Mouse (Mus musculus) frontal cortex, adult (tissue): ENCODE data around the gene Laptm4a.

Experiments used
- ATAC-seq: cut with Nextera tagmentation; 2 replicates; pipeline ENCODE4 v1.9.2; 2017; ENCODE audit warnings: mild to moderate bottlenecking, moderate library complexity, mixed read lengths; ENCODE audit not compliant: low TSS enrichment

Gene Laptm4a

GRCm38 (mm10) chr12:8921394-8922368 lies at the start of gene Laptm4a:
Laptm4a (plus strand) TSS chr12:8921664.
- peak; percentile 98 for ATAC-seq

DNA sequence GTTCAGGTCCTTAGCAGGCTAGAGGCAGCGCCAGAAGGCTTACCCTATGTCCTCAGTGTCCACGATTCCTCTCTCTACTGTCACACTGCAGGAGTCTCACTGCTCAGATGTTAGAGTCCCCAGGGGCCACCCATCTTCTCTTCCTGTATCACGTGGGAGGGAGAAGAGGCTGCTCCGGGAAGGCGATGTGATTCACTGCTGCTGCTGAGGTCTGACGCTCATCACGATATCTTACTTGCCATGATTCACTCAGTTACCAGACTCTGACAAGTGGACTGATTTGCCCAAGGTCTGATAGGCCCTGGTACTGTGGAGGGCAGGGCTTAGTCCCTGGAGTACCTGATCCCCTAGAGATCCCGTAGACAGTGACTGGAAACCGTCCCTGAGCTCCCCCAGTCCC lies 45.9 kb upstream of the Laptm4a start:
- ATAC-seq: peak; percentile 69

- ATAC-seq: no peak
These were observed 44.6 kb upstream of the Laptm4a start for GRCm38 (mm10) chr12:8876865-8877264.

DNA sequence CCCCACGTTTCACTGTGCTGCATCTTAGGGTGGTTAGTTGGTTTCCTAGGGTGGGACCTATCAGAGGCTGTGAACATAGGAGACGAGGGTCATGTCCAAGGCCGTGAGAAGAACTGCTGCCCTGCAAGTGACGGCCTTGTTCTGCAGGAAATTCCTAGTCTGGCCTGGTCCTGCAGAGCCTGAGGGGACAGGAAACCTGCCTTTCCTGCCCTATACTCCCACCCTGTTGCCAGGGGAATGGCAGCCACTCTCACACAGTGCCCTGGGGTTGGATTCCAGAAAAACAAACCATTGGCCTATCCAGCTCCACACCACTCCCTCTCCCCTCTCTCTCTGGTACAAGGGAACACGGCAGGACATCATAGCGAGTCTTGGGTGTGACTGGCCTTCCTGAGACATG lies 44.1 kb upstream of the Laptm4a start:
- no peak for ATAC-seq

- no peak for ATAC-seq
These were observed 42.7 kb upstream of the Laptm4a start for GRCm38 (mm10) chr12:8878752-8879151.

GRCm38 (mm10) chr12:8879389-8879788 lies 42.1 kb upstream of the Laptm4a start:
- ATAC-seq: no peak

GRCm38 (mm10) chr12:8881736-8882135 lies 39.7 kb upstream of the Laptm4a start:
- no peak for ATAC-seq

- ATAC-seq: no peak
These were observed 39.1 kb upstream of the Laptm4a start for GRCm38 (mm10) chr12:8882376-8882775.

GRCm38 (mm10) chr12:8884426-8885145 lies 36.9 kb upstream of the Laptm4a start:
- no peak for ATAC-seq

- ATAC-seq: no peak
These were observed 36.3 kb upstream of the Laptm4a start for GRCm38 (mm10) chr12:8885146-8885543.

DNA sequence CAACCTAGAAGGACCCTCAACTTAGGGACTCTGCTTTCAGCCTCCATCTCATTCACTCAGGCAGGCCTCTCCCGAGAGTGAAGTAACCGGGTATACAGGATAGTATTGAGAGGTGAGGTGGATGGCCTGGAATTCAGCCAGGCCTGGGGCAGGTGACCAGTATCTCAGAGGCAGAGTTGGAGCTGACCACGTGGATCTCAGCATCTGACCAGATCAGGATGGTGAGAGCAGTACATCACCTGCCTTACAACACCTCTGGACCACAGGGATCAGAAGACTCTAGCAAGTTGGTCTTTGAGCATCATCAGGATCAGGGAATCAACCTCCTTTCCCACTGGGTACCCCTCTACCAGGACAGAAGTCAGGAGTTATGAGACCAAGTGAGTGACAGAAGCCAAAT lies 35.5 kb upstream of the Laptm4a start:
- no peak for ATAC-seq

GRCm38 (mm10) chr12:8888445-8888844 lies 33.0 kb upstream of the Laptm4a start:
- no peak for ATAC-seq

DNA sequence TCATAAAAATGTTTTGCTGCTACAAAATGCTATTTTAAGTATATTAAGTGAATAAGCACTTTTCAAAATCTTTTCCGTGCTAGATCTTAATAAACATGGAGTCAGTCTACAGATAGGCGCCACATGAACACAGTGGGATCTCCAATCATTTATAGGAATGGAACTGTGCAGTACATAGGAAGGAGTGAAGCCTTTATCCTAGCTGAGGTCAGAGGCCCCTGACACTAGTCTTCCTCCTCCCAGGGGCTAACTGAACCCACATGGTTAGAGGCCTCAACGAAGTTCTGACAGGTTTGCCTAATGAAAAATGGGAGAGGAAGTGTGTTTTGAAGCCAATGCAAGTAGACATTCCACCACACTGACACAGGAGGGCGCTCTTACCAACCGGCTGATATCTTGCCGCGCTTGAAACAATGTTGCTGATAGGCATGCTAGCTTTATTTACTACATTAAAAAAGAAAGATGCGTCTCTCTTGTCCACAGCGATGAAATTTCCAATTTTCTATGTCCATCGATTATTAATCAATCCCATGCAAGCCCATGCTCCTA lies 32.3 kb upstream of the Laptm4a start:
- ATAC-seq: peak; percentile 83

- ATAC-seq: peak; percentile 89
These were observed 28.5 kb upstream of the Laptm4a start for GRCm38 (mm10) chr12:8892876-8893532.

GRCm38 (mm10) chr12:8897140-8897539 lies 24.3 kb upstream of the Laptm4a start:
- ATAC-seq: no peak

- ATAC-seq: no peak
These were observed 22.3 kb upstream of the Laptm4a start for GRCm38 (mm10) chr12:8898879-8899785.

DNA sequence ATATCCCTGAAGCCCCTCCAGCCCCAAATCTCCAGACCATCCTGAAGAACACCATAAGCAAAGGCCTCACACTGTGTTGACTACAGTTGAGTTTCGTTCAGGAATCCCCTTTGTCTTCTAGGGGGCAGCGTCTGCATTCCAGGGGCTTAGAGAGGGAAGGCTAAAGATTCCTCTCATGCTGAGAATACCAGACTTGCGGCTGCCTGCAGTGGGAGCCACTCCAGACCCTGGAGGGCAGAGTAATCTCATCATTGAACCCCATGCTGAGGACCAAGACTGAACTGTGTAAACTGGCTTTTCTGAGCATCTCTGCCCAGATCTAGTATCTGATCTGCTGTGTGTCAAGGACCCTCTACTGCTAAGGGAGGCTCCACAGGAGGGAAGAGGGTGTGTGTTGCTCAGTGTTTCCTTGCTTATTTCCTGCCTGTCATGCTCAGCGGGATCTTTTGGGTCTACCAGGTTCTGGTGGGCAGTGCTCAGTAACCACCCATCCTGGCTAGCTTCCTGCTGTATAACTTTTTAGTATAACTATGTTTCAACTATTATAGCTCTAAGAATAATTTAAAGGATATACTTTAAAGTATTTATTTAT lies 21.3 kb upstream of the Laptm4a start:
- ATAC-seq: no peak

DNA sequence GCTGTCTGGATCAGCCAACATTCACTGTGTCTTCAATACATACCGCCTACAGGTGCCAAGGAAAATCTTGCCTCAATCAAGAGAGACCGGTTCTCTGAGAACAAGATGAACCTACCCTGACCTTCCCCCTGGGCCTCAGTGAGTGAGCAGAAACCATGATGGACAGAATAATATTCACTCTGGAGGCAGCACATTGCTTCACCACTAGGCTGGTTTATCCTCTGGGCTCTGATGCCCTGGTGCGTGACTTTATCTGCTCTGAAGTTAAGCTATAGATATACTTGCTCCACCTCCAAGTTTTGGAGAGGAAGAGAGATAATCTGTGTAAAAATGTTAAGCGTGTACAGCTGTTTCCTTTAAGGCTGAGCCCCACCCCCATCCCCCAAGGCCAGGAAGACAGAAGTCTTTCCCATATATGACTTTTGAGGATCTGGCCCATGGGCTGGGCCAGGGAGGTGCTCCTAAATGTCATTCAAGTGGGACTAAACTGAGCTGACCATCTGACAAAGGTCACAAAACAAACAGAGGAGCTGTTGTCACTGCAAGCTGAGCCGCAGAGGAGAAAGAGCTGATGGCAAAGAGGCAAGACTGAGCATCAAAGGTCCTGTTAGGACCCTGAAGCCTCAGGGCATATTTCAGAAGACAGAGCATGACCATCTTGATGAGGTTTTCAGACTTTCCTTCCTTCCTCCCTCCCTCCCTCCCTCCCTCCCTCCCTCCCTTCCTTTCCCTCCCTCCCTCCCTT lies 20.4 kb upstream of the Laptm4a start:
- no peak for ATAC-seq

GRCm38 (mm10) chr12:8901934-8902333 lies 19.5 kb upstream of the Laptm4a start:
- ATAC-seq: no peak

DNA sequence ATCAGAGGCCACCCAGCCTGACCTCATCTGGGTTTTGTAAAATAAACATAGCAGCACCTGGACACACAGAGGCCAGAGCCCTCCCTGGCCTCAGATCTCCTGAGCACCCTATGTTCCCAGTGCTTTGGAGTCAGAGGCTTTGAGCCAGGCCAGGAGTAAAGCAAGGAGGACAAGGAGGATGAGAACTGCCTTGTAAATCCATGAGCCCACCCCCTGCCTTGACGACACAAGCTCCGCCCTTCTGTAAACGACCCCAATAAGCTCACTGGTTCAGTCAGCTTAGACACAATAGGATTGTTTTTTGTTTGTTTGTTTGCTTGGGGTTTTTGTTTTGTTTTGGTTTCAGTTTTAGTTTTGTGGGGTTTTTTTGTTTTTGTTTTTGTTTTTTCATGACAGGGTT lies 19.0 kb upstream of the Laptm4a start:
- ATAC-seq: no peak
